Mouse (Mus musculus) MEL (cell line): Measurements from ENCODE around the gene Slc1a7.

ENCODE experiments used
- CHD2 ChIP-seq: IDR thresholded peaks from 2 replicates; pipeline ENCODE4 v1.6.1; 2011; ENCODE audit warnings: low read length, improper control_type of control experiment
- CTCF ChIP-seq, 3 experiments: IDR thresholded peaks in 2 of 3; conservative IDR thresholded peaks in 1 of 3; 2 replicates each; pipeline ENCODE4 v1.5.1; 2011 to 2012; ENCODE audit warnings: low read length in 3 of 3, low read depth in 2 of 3, mild to moderate bottlenecking in 2 of 3, improper control_type of control experiment in 1 of 3, inconsistent platforms in 1 of 3, mixed read lengths in 1 of 3, moderate library complexity in 1 of 3; ENCODE audit not compliant: control insufficient read depth in 1 of 3, insufficient read depth in 1 of 3, poor library complexity in 1 of 3, severe bottlenecking in 1 of 3
- ELF1 ChIP-seq: IDR thresholded peaks from 2 replicates; pipeline ENCODE4 v1.6.1; 2014; ENCODE audit warnings: low read depth, mild to moderate bottlenecking, inconsistent platforms, low read length, improper control_type of control experiment, moderate library complexity
- EP300 ChIP-seq, 2 experiments: IDR thresholded peaks; 2 replicates each; pipeline ENCODE4 v1.6.1; 2011; ENCODE audit warnings: improper control_type of control experiment in 2 of 2, low read length in 2 of 2, low read depth in 1 of 2, mild to moderate bottlenecking in 1 of 2
- GATA1 ChIP-seq: IDR thresholded peaks from 2 replicates; pipeline ENCODE4 v1.6.1; 2011; ENCODE audit warnings: low read depth, low read length, improper control_type of control experiment
- MAZ ChIP-seq: IDR thresholded peaks from 2 replicates; pipeline ENCODE4 v1.6.1; 2012; ENCODE audit warnings: low read depth, mild to moderate bottlenecking, inconsistent platforms, low read length, improper control_type of control experiment
- MEF2A ChIP-seq: IDR thresholded peaks from 2 replicates; pipeline ENCODE4 v1.6.1; 2014; ENCODE audit warnings: low read depth, mild to moderate bottlenecking, inconsistent platforms, low read length, improper control_type of control experiment; ENCODE audit not compliant: poor library complexity, insufficient replicate concordance, severe bottlenecking; ENCODE audit errors: extremely low read depth
- POLR2A ChIP-seq, 2 experiments: IDR thresholded peaks; 2 replicates each; pipeline ENCODE4 v1.6.1; 2011 to 2012; ENCODE audit warnings: low read length in 2 of 2, mild to moderate bottlenecking in 2 of 2, control low read depth in 1 of 2, improper control_type of control experiment in 1 of 2, low read depth in 1 of 2, moderate library complexity in 1 of 2; ENCODE audit not compliant: control insufficient read depth in 1 of 2, insufficient read depth in 1 of 2, poor library complexity in 1 of 2
- POLR2AphosphoS2 ChIP-seq: IDR thresholded peaks from 2 replicates; pipeline ENCODE4 v1.6.1; 2011; ENCODE audit warnings: low read length, improper control_type of control experiment
- RCOR1 ChIP-seq: IDR thresholded peaks from 2 replicates; pipeline ENCODE4 v1.6.1; 2012; ENCODE audit warnings: low read depth, mild to moderate bottlenecking, inconsistent platforms, low read length, improper control_type of control experiment
- SIN3A ChIP-seq: IDR thresholded peaks from 2 replicates; pipeline ENCODE4 v1.6.1; 2012; ENCODE audit warnings: low read length, improper control_type of control experiment, inconsistent platforms
- SMC3 ChIP-seq: IDR thresholded peaks from 2 replicates; pipeline ENCODE4 v1.6.1; 2011; ENCODE audit warnings: low read depth, low read length, improper control_type of control experiment
- TBP ChIP-seq: IDR thresholded peaks from 2 replicates; pipeline ENCODE4 v1.8.0; 2011; ENCODE audit warnings: low read depth, low read length, improper control_type of control experiment
- USF1 ChIP-seq: IDR thresholded peaks from 2 replicates; pipeline ENCODE4 v1.6.1; 2014; ENCODE audit warnings: low read depth, mild to moderate bottlenecking, inconsistent platforms, low read length, improper control_type of control experiment, moderate library complexity

DNA sequence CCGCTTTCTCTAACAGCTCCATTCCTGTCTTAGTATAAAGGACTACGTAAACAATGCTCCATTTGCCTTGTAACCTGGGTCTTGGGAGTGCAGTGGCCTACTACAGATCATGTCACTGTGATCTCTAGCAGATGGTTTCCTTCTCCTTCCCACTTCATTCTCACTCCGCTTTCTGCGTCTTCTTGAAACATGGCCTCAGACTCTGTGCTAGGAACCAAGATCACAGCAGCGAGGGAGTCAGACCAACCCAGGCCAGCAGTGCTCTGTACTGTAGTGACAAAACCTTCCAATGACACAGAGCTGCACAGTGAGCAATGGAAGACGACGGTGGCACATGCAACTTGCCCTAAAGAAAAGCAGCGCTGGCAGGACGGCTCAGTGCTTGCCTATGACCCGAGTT lies 87.7 kb downstream of the Slc1a7 start:
- no peak for TF ChIP-seq RCOR1
- no peak for TF ChIP-seq EP300 (IDR thresholded peaks at IDR 0.05; ENCODE audit: low read depth in 1 of 2, low read length in 2 of 2)
- TF ChIP-seq SMC3: no peak
- TF ChIP-seq CTCF (IDR thresholded peaks at IDR 0.05 in 2 of 3, conservative IDR thresholded peaks at IDR 0.05 in 1 of 3; ENCODE audit: control insufficient read depth in 1 of 3, insufficient read depth in 1 of 3, low read depth in 2 of 3, low read length in 3 of 3, poor library complexity in 1 of 3, severe bottlenecking in 1 of 3): no peak
- TF ChIP-seq POLR2AphosphoS2: no peak
- no peak for TF ChIP-seq MEF2A
- no peak for TF ChIP-seq TBP
- TF ChIP-seq USF1: no peak
- no peak for TF ChIP-seq GATA1
- TF ChIP-seq POLR2A (IDR thresholded peaks at IDR 0.05; ENCODE audit: control insufficient read depth in 1 of 2, insufficient read depth in 1 of 2, low read depth in 1 of 2, low read length in 2 of 2, poor library complexity in 1 of 2): no peak
- TF ChIP-seq MAZ: no peak
- no peak for TF ChIP-seq CHD2
- no peak for TF ChIP-seq SIN3A
- no peak for TF ChIP-seq ELF1
